Mouse (Mus musculus): ENCODE data around the gene Dync1i1.

Gene Dync1i1

DNA sequence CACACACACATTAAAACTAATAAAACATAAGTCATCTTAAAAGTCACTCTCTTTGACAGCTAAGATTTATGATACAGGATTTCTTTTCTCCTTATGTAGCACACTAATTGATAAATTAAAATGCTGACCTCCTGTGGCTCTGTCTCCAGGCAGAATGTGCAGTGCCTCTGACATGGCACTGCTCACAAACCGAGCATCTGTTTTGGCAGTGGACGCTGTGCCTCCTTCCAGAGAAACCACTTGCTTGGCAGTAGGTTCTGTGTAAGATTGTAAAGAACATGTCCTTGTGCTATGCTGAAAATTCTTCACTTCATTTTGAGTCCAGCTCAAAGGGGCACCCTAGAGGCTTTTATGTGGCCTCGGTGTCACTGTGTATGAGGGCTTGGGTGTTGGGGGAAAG lies 50.0 kb downstream of the Dync1i1 start:
- DNase-seq, result no peak

DNA sequence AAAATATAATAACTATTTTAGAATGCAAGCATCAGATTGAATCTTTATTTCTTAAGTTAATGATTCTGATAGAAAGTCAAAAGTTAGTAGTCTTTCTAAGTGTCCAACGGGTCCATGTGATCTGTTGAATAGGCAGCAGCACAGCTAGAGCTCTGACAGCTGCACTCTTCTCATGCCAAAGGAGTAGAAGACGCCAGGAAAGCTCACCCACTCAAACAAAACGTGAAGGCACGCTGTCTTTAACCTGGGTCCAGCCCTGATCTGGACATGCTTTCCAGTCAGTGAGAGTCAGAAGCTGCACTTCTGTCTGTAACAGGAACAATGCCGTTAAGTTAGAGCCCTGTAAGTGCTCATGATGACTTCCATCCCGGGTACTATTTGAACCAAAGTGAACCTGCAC lies 56.3 kb downstream of the Dync1i1 start:
- no peak for DNase-seq

DNA sequence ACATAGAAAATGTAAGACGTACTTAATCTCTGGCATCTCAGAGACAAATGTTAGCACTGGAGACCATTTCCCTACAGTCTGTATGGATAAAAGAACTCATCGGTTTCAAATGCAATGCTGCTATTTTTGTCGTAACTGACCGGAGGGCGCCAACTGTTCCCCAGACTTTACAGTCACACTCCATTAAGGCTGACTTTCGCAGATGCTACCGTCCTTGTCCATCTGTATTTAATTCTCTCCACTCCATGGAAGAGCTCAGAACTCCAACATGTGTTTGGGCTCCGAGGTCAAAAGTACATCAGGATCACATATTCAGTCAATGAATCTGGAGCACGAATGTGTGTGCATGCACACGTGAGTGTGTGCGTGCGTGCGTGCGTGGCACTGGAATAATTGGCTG lies 58.4 kb downstream of the Dync1i1 start:
- DNase-seq, result no peak

DNA sequence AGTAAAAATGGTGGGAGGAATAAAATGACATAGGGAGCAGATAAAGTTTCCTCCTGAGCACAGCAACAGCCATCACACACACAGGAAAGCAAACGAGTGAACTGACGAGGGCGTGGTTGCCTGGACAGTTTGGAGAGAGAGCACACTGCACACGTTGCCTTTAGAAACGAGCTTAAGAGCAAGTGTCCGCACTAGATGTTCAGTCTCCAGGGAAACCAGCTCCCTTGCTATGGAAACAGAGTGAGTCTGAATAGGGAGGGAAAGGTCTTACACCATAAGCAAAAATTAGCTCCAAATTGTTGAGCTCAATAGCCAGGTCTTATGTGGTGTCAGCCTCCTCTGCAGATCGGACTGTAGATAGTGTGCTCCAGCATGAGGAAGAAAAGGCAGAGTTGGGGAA lies 65.2 kb downstream of the Dync1i1 start:
- no peak for DNase-seq

DNA sequence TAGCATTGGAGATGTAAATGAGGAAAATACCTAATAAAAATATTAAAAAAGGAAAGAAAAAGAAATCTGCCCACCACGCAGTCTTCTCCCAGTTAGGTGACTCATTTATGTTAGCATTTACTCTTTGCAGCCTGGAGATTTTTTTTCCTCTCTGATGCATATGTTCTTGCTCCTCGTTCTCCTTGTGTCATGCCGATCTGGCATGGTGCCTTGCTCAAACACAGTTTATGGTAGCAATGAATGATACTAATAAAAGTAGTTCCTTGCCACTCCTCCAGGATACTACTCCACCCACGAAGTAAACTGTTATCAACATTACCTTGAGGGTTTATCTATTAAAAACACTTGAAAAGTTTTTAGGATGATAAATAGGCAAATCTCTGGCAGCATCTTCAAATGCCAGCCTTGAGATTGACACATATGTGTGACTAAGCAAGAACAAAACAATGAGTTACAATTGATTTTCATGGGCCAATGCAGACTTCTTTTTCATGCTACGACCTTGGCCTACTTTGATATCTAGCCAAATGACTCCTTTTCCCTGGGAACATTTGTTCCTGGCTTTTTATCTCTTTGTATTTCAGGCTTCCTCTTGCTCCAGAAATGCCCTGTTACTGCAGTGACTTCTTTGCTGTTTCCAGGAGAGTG lies 68.8 kb downstream of the Dync1i1 start:
- no peak for DNase-seq

DNA sequence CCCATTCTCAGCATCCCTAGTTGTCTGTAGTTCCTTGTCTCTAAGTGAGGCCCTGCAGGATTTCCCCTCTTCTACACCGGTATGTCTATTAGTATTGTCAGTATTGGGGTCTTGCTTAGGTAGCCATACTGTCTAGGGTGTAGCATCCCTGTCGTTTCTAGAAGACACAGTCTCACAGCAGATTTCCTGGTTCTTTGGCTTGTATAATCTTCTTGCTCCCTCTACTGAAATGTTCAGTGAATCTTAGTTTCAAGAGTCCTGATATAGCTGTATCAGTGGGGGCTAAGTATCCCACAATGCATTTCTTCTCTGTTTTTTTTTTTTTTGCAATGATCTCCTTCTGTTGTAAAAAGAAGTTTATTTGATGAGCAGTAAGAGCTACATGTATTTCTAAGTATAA lies 69.9 kb downstream of the Dync1i1 start:
- no peak for DNase-seq

DNA sequence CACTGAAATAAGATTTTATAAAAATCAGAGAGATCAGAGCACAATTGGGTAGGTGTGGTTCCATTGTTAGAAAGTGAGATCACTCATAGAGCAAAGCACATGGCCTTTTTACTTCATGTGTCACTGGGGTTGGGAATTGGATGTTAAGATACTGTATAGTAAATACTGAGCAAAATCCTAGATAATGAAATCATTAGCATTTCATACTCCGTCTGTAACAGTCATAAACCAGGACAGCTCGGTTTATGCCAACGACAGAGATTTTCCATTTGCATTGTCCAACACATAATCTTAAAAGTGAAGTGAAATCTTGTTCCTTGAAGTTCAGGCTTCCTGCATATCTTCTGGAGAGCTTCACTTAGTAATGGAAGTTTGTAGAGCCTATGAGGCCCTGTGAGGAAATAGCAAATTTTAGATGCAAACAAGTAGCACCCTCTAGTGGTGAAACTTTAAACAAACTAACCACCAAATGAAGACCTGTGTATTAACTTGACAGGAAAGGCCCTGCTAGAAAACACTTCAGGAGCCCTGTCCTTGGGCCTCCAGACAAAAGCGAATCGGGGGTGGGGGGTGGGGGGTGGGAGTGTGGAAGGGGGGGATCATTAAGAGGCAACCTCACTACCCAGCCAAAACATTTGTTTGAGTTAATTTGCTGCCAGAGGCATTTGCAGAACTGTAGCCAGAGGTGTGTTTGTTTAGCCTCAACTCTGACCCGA lies 76.8 kb downstream of the Dync1i1 start:
- no peak for DNase-seq

DNA sequence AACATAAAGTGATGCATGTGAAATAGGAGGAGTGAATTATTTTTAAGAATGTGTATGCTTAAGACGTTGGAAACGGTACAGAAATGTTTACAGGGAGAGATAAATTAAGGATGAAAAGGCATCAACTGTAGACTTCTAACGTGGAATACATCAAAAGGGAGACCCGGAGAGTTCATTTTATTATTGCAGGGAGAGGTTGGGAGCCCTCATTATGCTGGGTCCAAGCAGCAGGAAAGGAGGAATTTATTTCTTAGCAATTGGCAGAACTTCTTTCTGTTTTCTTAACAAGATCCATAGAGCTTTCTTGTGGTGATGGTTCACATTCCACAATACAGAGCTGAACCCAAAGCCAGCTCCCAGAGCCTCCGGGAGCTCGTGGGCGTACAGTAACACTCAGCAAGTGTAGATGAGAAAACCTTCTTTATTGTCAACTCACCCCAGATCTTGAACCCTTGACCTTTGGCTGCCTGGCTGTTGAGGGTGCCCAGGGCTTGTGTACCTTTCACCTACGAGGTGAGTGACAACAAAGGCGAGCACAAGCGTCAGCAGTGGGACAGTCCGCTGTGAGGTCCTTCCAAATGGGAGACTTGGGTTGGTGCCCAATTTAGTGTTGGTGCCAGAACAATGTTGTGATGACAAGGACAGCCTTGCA lies 77.5 kb downstream of the Dync1i1 start:
- no peak for DNase-seq

DNA sequence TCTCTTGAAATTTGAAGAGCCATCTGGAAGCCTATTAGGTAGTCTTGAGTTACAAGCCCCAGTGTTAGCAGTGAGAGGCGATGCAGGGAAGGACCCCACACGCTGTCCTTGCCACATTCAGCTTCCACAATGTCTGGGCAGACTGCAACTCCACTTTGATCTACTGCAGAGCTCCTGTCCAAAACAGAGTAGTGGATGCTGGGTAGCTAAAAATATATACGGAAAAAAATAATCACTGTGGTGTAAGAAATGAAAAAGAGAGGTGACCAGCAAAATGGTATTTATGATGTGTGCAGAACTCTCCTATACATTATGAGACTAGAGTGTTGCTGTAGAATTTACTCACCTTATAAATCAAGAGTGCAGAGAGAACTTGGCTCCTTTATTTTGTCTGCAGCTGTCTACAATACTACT lies 82.6 kb downstream of the Dync1i1 start:
- no peak for DNase-seq

DNA sequence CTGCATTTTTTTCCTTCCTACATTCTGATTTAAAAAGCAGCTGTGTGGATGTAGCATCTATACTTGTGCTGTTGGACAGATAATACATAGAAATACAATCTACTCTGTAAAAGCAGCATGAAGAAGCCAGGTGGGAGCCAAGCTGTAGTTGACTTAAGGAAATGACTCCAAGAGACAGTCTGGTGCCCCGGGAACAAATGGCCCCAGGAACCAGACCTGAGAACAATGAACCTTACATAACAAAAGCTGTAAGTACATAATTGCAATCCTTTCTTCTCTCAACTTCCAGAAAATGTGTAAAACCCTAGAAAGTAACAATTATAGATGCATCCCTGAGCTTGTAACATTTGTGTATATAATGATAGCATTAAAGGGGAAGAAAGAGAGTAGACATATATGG lies 86.6 kb downstream of the Dync1i1 start:
- no peak for DNase-seq

DNA sequence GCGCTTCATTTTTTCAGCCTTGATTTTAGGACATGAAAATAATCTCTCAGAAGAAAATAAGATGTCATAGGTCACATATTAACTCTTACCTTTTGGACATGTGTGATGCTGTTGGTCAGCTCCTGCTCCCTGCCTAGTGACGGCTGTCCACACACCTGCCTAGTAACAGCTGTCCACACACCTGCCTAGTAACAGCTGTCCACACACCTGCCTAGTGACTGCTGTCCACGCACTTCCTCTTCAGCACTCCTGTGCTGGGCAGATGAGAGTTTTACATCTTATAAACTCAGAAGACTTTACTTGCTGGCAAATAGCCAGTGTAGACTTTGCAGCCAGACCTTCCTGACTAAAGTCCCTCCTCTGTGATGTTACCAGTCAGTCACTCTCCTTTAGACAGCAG lies 94.2 kb downstream of the Dync1i1 start:
- no peak for DNase-seq

DNA sequence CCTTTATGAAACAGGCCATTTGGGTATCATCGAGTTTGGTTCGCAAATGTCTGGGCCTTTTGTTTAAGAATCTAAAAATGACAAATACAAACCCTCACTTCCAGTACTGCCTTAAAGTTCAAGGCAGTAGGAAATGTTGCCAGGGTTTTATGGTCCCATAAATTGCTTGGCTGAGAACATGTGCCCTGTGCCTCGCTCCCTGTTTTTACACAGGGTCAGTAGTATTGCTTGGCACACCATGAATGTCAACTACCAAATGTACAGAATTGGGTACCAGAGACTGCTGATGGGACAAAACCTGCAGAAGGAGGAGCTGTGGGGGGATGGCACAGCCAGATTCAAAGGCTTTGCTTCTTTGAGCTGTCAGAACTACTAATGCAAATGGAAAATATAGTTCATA lies 100.0 kb downstream of the Dync1i1 start:
- DNase-seq, result no peak

DNA sequence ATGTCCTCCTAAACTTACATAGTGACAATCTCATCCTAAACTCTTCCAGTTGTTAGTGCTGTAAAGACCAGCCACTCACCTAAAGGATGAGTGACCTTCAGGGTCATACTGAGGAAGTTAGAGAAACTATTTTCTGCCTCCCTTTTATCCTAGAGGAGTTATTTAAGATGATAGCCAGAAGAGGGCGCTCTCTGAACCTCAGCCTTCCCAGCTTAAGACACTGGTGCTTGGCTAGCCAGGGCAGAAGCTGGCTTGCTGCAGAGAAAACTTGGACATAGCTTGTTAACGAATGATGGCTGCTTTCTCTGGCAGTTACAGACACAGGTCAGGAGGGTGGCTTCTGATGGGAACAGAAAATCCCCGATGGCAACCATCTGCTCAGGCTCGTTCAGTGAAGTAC lies 101.6 kb downstream of the Dync1i1 start:
- DNase-seq, result no peak

DNA sequence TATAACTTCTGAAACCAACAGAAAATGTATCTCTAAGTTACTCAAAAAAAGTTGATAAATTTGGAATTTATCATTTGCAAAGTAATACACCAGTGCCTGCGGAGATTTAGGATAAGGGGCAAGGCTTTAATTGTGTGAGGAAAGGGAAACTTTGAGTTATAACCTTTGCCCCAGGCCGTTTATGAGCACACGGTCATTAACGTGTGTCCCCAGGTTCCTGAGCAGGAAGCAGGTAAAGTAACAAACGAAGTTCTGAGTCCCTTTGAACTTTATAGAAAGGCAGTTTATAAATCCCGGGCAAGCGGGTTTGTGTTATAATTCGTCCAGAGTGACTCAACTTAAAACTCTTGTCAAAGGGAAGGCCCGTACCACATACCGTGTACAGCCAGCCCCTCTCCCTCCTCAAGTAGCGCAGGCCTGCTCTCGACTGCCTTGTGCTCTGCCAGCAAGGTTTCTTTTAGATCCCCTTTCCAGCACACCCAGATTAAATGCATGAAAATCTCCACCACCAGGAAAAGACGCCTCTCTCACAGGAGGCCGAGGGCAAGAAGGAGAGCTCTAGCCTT lies 103.1 kb downstream of the Dync1i1 start:
- no peak for DNase-seq

DNA sequence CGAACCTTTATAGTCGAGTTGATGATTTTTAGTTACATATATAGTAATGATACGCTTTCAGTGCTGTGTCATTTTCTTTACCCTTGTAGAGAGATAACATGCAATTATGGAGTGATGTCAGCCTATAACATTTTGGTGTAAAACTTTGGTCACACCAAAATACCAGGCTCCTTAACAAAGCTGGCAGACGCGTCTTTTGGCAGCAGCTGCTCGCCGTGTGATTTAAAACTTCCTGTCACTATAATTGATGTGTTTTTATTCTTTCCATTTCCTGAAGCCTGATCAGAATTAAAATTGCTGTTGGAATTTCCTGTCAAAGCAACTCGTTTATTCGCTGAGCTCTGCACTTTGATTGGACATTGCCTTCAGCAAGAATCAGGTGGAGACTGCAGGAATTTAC lies 103.7 kb downstream of the Dync1i1 start:
- DNase-seq, result no peak

DNA sequence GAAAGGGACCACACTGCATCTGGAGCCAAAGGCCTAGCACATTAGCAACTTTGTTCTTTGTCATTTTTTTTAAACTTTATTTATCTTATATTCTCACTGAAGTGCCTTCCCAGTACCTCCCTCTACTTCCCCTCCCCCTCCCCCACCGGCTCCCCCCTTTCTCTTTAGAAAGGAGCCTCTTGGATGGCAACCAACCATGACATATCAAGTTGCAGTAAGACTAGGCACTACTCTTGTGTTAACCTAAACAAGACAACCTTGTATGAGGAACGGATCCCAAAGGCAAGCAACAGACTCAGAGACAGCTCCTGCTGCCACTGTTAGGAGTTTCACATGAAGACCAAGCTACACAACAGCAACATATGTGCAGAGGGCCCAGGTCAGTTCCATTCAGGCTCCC lies 105.3 kb downstream of the Dync1i1 start:
- no peak for DNase-seq

DNA sequence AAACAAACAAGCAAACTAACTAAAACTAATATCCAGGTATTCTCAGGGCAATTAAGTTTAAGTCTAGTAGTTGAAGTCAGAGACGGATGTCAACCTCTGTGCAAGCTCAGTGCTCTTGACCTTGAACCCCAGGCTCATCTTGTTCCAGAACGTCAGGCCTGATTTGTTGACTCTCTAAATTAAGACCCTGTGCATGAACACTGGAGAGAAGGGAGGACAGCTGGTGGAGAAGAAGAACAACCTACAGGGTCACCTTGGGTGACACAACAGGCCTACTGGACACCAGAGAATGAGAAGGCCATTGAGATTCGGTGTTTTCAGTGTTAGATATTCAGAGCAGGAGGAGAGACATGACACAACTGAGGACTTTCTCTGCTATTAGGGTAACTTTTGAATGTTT lies 105.8 kb downstream of the Dync1i1 start:
- DNase-seq, result no peak

DNA sequence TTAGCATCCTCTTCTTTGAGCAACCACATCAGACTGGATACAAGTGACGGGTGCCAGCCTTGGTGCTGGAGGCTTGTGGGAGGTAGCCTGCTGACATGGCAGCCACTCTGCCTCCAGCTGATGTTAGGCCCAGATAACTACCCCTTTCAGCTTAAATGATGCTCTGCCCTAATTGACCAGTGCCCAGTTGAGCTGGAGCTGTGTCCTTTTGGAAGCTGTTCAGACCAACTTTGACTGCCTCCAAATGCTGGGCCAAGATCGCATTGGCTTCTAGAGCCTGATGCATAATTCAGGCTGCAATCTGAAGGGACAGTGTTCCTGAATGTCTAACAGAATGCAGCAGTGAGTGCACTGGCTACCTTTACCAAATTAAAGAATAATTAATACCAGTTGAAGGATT lies 107.4 kb downstream of the Dync1i1 start:
- DNase-seq, result no peak

DNA sequence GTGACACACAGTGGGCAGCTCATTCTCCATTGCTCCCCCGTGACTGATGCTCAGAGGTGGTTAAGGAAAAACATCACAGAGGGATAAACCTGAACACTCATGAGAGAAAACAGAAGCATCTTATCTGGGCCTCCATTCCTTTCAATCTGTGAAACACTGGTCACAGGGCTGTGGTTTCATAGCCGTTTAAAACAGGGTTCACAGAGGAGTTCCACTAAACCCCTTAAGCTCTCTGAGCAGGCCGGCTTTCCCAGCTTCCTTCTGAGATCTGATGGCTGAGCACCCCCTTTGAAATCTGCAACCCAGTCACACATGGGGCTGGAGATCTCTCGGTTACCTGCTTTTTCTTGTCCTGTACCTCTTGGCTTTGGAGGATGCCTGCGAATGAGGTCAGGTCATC lies 117.0 kb downstream of the Dync1i1 start:
- DNase-seq, result no peak

DNA sequence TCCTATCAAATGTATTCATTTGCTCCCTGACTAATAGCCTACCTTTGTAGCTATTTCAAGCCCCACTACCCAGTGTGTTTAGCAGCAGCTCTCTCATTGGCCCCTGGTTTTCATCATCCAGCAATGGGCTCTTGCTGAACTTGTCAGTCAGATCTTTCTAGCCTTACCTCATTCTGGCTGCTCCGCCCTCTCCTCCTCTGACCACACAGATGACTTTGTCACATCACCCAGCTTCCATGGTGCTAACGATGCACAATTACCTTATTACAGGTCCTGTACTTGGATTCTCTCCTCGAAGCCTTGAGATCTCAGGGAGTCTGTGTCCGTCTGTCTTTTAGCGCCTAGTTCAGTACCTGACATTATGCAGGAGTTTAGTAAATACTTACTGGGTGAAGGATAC lies 120.7 kb downstream of the Dync1i1 start:
- no peak for DNase-seq

DNA sequence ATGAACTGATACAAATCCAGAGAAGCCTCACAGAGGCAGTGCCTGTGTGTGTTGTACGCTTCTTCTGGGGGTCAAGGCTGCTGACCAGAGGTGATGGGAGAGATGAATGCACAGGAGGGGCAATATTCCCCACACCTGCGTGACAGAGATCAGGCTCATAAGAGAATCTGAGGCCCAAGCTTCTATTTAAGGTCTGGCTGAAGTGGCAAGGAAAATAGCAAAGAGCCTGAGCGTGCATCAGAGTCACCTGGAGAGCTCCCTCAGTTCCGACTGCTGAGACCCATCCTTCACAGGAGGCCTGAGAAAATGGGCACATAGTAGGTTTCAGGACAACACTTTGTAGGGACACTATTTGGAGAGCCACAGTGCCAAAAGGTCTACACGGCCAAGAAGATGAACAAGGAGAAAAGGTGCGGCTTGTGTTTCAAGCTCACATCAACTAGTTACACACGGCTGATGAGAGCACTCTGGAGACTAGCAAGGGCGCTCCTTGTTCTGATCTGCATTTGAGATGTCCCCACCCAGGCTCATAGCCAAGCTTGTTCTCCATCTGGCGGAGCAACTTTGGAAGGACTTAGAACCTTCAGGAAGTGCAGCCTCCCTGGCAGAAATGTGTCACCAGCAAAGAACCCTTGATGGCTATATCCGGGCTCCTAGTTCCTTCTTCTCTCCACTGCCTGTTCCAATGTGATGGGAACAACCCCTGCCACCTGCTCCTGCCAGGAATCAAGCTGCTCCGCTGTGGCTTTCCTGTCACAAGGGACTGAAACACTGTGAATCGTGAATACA lies 128.8 kb downstream of the Dync1i1 start:
- DNase-seq, result no peak

DNA sequence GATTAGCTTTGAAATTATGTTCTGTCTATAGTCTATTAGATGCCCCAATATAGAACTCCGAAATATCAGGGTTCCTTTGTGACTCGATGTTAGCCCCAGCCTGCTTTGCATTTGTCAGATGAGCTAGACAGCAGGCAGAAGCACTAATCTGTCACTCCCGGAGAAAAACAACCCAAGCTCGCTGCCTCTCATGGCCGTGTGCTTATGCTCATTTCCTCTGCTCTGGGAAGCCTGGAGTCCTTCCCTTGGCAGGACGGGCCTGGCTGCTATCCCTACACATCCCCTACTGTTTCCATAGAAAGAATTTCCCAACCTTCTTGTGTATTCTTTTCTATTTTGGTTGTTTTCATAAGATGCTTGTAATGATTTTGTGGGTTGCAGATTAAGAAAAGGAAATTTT lies 130.1 kb downstream of the Dync1i1 start:
- no peak for DNase-seq

DNA sequence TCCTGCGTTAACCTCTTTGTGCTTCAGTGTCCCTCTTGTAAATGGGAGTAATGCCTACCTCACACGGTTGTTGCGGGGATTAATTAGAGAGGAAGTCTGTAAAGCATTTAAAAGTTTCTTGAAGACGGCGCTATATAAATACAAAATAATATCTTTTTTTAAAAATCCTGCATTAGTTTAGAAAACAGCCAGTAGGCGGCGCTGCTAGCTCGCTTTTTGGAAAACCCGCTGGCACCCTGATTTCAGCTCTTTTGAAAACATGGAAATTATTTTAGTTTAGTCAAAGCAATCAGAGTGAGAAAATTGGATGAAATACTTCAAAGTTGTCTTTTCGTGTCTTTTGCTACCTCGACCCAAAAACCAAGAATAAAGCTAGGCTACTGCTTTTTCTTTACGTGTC lies 132.9 kb downstream of the Dync1i1 start:
- no peak for DNase-seq
